Mouse (Mus musculus): ENCODE data around the gene Mmp25.

GRCm38 (mm10) chr17:23584786-23585185, 60.3 kb downstream of the Mmp25 start:
- TF ChIP-seq CHD2 (IDR thresholded peaks at IDR 0.05; ENCODE audit: low read length): no peak
- no peak for TF ChIP-seq EP300 (IDR thresholded peaks at IDR 0.05; ENCODE audit: low read length)
- no peak for TF ChIP-seq USF1 (IDR thresholded peaks at IDR 0.05; ENCODE audit: low read depth, low read length)
- TF ChIP-seq IRF4 (IDR thresholded peaks at IDR 0.05; ENCODE audit: low read depth, low read length): no peak
- TF ChIP-seq TCF12 (IDR thresholded peaks at IDR 0.05; ENCODE audit: low read depth, low read length): no peak
- no peak for TF ChIP-seq RCOR1 (conservative IDR thresholded peaks at IDR 0.05; ENCODE audit: low read depth, low read length)
